Mouse (Mus musculus): ENCODE results near the gene Rps23. TPM values are rescaled to one million over a fixed set of nuclear protein-coding genes. Genes with fewer than 3 reads are reported as not detected.

Rps23 gene
- 802 TPM for polyA plus RNA-seq (2014; fragmentation: Illumina TruSeq; extraction: RNeasy Lipid Tissue Mini Kit (QIAGEN cat#74804); ENCODE audit: low read depth, low replicate concordance)

DNA sequence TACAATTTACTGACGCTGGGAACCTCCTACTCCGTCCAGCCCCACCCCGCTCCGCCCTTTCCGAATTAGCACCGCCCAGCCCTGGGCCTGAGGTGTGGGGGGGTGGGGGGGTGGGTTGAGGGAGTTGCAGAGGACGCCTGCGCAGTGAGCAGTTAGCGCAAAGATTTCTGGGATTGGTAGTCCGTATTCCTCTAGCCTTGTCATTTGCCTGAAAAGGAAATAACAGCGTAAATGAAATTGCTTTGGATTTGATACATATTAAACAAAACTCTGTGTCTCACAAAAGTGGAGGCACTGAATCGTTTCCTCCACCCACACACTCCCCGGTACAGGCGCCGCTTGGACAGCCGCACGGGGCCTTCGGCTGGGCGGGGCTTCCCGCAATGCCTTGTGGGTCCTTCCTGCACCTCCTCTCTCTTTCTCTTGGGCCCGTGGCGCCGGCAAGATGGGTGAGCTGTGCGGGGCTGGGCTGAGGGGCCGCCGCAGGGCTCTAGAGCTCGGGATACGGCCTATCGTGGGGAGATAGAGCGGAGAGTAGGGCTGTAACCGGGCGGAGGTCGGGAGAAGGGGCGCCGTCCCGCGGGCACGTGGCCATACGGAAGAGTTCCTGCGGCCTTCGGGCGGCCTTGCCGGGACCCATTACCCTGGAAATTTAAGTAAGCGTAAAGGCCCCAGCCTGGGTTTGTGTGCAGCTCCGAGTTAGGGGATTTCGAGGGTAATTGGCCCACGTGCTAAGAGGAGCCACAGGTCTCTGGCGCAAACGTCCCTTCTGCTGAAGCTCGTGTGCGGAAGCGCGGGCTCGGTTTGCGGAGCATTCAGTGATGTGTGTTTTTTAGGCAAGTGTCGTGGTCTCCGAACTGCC lies at the start of gene Rps23:
TSS of gene Rps23 (plus strand) at position 208 of the 862 bp plus-strand sequence.

DNA sequence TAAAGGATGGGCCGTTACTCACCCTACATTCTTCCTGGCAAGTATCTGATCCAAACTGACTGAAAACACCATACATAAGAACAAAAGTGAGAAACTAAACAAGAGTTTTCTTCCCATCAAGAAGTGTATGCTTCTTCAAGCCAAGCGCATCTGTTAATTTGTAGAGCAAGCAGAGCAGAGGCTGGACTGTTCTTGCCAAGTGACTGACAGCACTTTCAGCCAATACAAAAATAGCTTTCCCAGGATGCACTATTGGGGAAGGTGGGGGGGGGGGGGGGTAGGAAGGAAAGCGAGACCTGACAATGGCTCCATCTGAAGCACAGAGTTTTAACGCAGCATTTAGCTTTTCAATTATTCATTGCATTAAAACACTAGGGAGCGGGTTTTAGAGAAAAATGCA lies 17.6 kb upstream of the Rps23 start, which contains the start of gene Atp6ap1l:
TSS of gene Atp6ap1l (minus strand) at position 180 of the 400 bp plus-strand sequence.

Other genes with a start within 250 kb of the Rps23 start
- gene Atp6ap1l, start 17.6 kb upstream of the Rps23 start, polyA plus RNA-seq (2014; fragmentation: Illumina TruSeq; extraction: RNeasy Lipid Tissue Mini Kit (QIAGEN cat#74804); ENCODE audit: low read depth, low replicate concordance): not detected

Data from adrenal gland, adult 10 weeks (tissue).